Mouse (Mus musculus) heart, embryonic 12.5 days (tissue): ENCODE data around the gene Zfp644. TPM values are rescaled to one million over a fixed set of nuclear protein-coding genes. Genes with fewer than 3 reads are reported as not detected.

Experiments
- polyA plus RNA-seq: library from polyadenylated mRNA; unstranded; fragments of >200 nt; fragmentation: Nextera tagmentation; extraction: Ambion mirVana; gene quantifications from 2 replicates; pipeline ENCODE4 v1.2.1, GENCODE M21; 2016

The Zfp644 gene
- polyA plus RNA-seq, 1 experiment from 2014 or later, result 61.1 TPM

Other genes starting within 250 kb of the Zfp644 start
- gene Barhl2, start 239.1 kb downstream of the Zfp644 start, polyA plus RNA-seq, result not detected in 2 replicates
- not detected in 2 replicates for gene Gm17304, start 88.2 kb downstream of the Zfp644 start, polyA plus RNA-seq
- 0.86 and 1.7 TPM in 2 replicates for gene Hfm1, start 229.0 kb upstream of the Zfp644 start, polyA plus RNA-seq